Mouse (Mus musculus): ENCODE data around the gene Cmklr1. TPM values are rescaled to one million over a fixed set of nuclear protein-coding genes. Genes with fewer than 3 reads are reported as not detected.

The Cmklr1 gene
- 6.6 and 7.1 TPM in 2 replicates for polyA plus RNA-seq (2015; fragmentation: Nextera tagmentation; extraction: Ambion mirVana)

GRCm38 (mm10) chr5:113650035-113650865 is at the start of gene Cmklr1:
Gene Cmklr1, minus strand, starts transcription at chr5:113650426.

Other genes starting within 250 kb of the Cmklr1 start
- 6.2 and 9.0 TPM in 2 replicates for gene Wscd2, start 160.1 kb downstream of the Cmklr1 start, polyA plus RNA-seq (2015; fragmentation: Nextera tagmentation; extraction: Ambion mirVana)
- gene 1700069L16Rik, start 74.3 kb upstream of the Cmklr1 start, polyA plus RNA-seq (2015; fragmentation: Nextera tagmentation; extraction: Ambion mirVana) = not detected in 2 replicates
- gene Ficd, start 85.4 kb upstream of the Cmklr1 start, polyA plus RNA-seq (2015; fragmentation: Nextera tagmentation; extraction: Ambion mirVana) = 7.9 and 9.6 TPM in 2 replicates
- 15.9 and 22.9 TPM in 2 replicates for gene Sart3, start 122.1 kb upstream of the Cmklr1 start, polyA plus RNA-seq (2015; fragmentation: Nextera tagmentation; extraction: Ambion mirVana)
- 640 and 1,026 TPM in 2 replicates for gene Iscu, start 122.3 kb upstream of the Cmklr1 start, polyA plus RNA-seq (2015; fragmentation: Nextera tagmentation; extraction: Ambion mirVana)
- gene Tmem119, start 150.1 kb upstream of the Cmklr1 start, polyA plus RNA-seq (2015; fragmentation: Nextera tagmentation; extraction: Ambion mirVana) = 59.4 and 96.1 TPM in 2 replicates
- gene Selplg, start 182.2 kb upstream of the Cmklr1 start, polyA plus RNA-seq (2015; fragmentation: Nextera tagmentation; extraction: Ambion mirVana) = 4.5 and 5.3 TPM in 2 replicates

All from adrenal gland, postnatal 0 days (tissue).